Mouse (Mus musculus): ENCODE results near the gene Mllt3.
A peak's percentile ranks its signal among the peaks of the same experiment; 100 is the strongest.

Mllt3 gene

GRCm38 (mm10) chr4:87765729-87766128 lies 267.4 kb downstream of the Mllt3 start:
- DNase-seq = no peak

GRCm38 (mm10) chr4:87761075-87761474 lies 272.1 kb downstream of the Mllt3 start:
- DNase-seq = no peak

- no peak for DNase-seq
Observed at GRCm38 (mm10) chr4:87760297-87760696, 272.9 kb downstream of the Mllt3 start.

GRCm38 (mm10) chr4:87759625-87760024 lies 273.5 kb downstream of the Mllt3 start:
- DNase-seq = peak in 1 of 2 experiments; percentile 25

GRCm38 (mm10) chr4:87759110-87759509 lies 274.1 kb downstream of the Mllt3 start:
- DNase-seq = no peak

GRCm38 (mm10) chr4:87751515-87751864 lies 281.7 kb downstream of the Mllt3 start:
- no peak for DNase-seq

GRCm38 (mm10) chr4:87750856-87751514 lies 282.2 kb downstream of the Mllt3 start:
- no peak for DNase-seq

- peak; percentile 17 to 27 for DNase-seq
Observed at GRCm38 (mm10) chr4:87749532-87750234, 283.5 kb downstream of the Mllt3 start.

GRCm38 (mm10) chr4:87745016-87745645 lies 288.0 kb downstream of the Mllt3 start:
- peak in 1 of 2 experiments; percentile 23 for DNase-seq

- no peak for DNase-seq
Observed at GRCm38 (mm10) chr4:87739524-87740128, 293.5 kb downstream of the Mllt3 start.

GRCm38 (mm10) chr4:87739104-87739503 lies 294.1 kb downstream of the Mllt3 start:
- DNase-seq = no peak

- no peak for DNase-seq
Observed at GRCm38 (mm10) chr4:87737201-87737806, 295.9 kb downstream of the Mllt3 start.

GRCm38 (mm10) chr4:87736779-87737178 lies 296.4 kb downstream of the Mllt3 start:
- DNase-seq = no peak

GRCm38 (mm10) chr4:87731118-87731672 lies 302.0 kb downstream of the Mllt3 start:
- DNase-seq = no peak

GRCm38 (mm10) chr4:87728581-87728980 lies 304.6 kb downstream of the Mllt3 start:
- no peak for DNase-seq

GRCm38 (mm10) chr4:87723448-87723847 lies 309.7 kb downstream of the Mllt3 start:
- no peak for DNase-seq

Data from cerebellum, postnatal 10 days (tissue).